Mouse (Mus musculus): ENCODE measurements around the gene Atp8a2. TPM values are rescaled to one million over a fixed set of nuclear protein-coding genes. Genes with fewer than 3 reads are reported as not detected.

Atp8a2 gene
- polyA plus RNA-seq, 1 experiment from 2014 or later: 6.9 TPM

DNA sequence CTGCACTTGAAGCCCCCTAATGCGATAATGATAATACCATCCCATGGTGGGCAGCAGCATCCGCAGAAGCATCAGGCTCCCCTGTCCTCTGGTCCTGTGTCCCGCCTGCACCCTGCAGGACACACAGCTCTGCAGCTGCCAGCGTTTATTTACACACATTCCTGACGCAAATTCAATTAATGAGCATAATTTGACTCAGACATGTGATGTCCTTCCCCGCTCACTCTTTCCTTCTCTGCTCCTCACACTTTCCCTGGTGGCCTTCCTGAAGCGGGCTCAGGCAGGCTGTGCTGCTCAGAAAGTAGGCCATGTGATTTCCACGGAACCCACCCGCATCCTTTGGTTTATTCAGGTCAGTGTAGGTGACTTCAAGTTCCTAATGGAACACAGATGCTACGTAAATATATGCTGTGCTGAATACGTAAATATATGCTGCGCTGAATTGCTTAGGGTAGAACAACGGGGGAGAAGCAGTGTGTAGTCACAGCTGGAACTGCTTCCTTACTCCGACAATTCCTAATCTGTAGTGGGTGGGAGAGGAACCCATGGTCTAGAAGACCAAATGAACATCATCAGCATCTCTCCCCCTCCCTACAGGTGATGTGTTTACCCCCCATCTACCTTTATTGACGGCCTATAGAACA is 437.7 kb downstream of the Atp8a2 start:
- H3K4me1 ChIP-seq: no peaks in the 10 kb centered on the region; the same call in none of the 2 replicates
- DNase-seq (ENCODE audit: low spot score): no peak
- no peak overlapping the region for H3K27ac ChIP-seq
- no peaks in the 10 kb centered on the region for H3K36me3 ChIP-seq
- no peaks in the 10 kb centered on the region for H3K9me3 ChIP-seq
- no peak overlapping the region for H3K4me3 ChIP-seq
- peaks cover 8% of the 10 kb centered on the region for H3K27me3 ChIP-seq (ENCODE audit: insufficient read depth, poor library complexity, severe bottlenecking)
- WGBS: 73% methylated on average over 15 of the region's 15 CpGs

DNA sequence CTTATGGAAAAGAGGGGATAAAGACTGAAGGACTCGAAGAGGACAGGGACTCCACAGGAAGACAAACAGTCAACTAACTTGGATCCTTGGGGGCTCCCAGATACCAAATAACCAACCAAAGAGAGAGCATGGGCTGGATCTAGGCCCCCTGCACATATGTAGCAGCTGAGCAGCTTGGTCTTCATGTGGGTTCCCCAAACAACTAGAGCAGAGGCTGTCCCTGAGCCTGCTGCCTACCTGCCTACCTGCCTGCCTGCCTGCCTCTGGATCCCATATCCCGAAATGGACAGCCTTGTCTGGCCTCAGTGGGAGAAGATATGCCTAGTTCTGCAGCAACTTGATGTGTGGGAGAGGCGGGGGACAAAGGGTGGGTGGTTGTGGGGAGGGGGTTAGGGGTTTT is 444.6 kb downstream of the Atp8a2 start:
- Histone ChIP-seq H3K4me1 (peaks cover 5% of the 10 kb centered on the region; the same call in 1 of the 2 replicates), H3K27ac (no peak overlapping the region), H3K9me3 (no peaks in the 10 kb centered on the region), H3K4me3 (no peak overlapping the region), H3K27me3 (ENCODE audit: insufficient read depth, poor library complexity, severe bottlenecking) (no peaks in the 10 kb centered on the region), H3K36me3 (no peaks in the 10 kb centered on the region)
- 75% methylated on average over 3 of the region's 3 CpGs for WGBS
- no peak for DNase-seq (ENCODE audit: low spot score)

DNA sequence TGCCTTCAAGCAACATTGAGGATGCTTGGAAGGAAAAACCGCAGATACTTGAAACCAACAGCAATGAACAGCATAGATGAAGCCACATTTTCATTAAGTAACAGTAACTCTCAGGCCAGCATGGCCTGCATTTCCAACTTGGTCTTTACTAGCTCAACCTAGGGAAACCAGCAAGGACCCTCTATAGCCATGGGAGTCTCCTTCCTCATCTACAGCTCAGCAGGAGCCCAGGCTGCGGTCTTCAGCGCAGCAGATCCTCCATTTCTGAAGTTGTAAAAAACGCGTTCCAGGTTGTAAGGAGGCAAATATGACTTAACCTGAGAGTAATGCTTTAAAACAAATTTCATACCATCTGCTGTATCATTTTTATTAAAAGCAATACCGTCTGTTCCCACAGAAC is 447.0 kb downstream of the Atp8a2 start:
- no peak for DNase-seq (ENCODE audit: low spot score)
- 80% methylated on average over 6 of the region's 6 CpGs for WGBS
- Histone ChIP-seq H3K36me3 (no peaks in the 10 kb centered on the region), H3K27me3 (ENCODE audit: insufficient read depth, poor library complexity, severe bottlenecking) (no peaks in the 10 kb centered on the region; the same call in 1 of the 2 replicates), H3K4me1 (peaks cover 13% of the 10 kb centered on the region), H3K27ac (no peak overlapping the region), H3K9me3 (no peaks in the 10 kb centered on the region), H3K4me3 (no peak overlapping the region)

DNA sequence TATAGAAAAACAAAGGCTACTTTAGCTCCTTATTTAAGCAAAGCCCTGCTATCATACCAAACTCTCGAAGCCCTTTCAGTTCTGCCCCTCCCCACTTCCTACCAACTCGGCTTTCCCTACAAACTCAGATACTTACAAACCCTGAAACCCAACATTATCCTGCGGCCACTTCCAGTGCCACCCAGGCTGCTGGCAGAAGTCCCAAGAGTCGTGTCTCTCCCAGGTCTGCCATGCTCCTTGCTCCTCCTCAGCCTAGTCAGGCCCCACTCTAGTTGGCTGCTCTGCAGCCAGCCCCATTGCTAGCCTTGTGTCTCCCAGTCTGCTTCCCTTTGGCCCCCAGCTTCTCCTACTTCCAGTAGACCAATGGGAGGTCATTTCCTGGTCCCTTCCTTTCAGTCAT is 451.3 kb downstream of the Atp8a2 start:
- WGBS: 64% methylated on average over 4 of the region's 4 CpGs
- Histone ChIP-seq H3K27me3 (ENCODE audit: insufficient read depth, poor library complexity, severe bottlenecking) (peaks cover 6% of the 10 kb centered on the region), H3K27ac (peak overlapping the region; percentile 47; the same call in 1 of the 2 replicates), H3K4me3 (no peak overlapping the region), H3K4me1 (peaks cover 16% of the 10 kb centered on the region), H3K9me3 (no peaks in the 10 kb centered on the region), H3K36me3 (no peaks in the 10 kb centered on the region)
- DNase-seq (ENCODE audit: low spot score): no peak

DNA sequence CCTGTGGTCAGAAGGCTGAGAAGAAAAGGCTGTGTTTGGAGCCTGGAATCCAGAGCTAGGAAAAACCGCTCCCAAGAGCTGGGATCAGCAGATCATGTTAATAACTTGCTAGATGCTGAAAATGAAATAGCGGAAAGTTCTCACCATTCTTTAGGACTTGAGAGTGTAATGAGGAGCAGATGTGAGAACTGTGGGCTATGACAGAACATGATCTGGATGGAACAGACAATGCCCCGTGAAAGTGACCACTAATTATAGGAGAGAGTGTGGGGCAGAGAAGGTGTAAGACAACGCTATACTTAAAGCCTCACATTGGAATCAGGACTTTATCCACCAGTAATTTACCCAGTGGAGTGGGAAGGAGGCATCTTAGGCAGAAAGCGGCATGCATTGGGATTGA is 455.2 kb downstream of the Atp8a2 start:
- WGBS: 82% methylated on average over 5 of the region's 5 CpGs
- H3K27ac ChIP-seq: no peak overlapping the region

DNA sequence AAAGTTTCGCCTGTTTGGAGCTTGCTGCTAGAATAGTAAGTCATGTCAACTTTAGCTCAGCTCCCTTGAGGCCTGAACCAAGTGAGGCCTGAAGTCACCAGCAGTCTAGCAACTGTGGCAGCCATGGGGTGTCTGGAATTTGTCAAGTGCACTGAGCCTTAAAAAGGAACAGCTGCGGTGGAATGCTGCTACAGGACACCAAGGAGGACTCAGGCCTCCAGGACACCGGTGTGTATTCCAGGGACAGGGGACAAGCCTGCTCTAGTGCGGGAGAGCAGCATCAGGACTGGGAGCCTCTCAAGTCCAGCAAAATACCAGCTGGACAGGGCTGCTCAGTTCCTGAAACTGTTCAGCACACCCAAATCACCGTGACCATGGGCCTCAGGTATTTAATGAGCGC is 457.5 kb downstream of the Atp8a2 start:
- Histone ChIP-seq H3K27me3 (ENCODE audit: insufficient read depth, poor library complexity, severe bottlenecking) (peaks cover 10% of the 10 kb centered on the region; the same call in 1 of the 2 replicates), H3K36me3 (no peaks in the 10 kb centered on the region), H3K4me1 (peaks cover 19% of the 10 kb centered on the region), H3K27ac (peak overlapping the region; percentile 75), H3K4me3 (no peak overlapping the region), H3K9me3 (no peaks in the 10 kb centered on the region)
- peak; percentile 87 for DNase-seq (ENCODE audit: low spot score)
- WGBS: 26% methylated on average over 6 of the region's 6 CpGs

More for the DNA sequence above, 455.2 kb downstream of the Atp8a2 start:
- no peak for DNase-seq (ENCODE audit: low spot score)
- Histone ChIP-seq H3K27me3 (ENCODE audit: insufficient read depth, poor library complexity, severe bottlenecking) (peaks cover 10% of the 10 kb centered on the region), H3K9me3 (no peaks in the 10 kb centered on the region), H3K4me1 (peaks cover 24% of the 10 kb centered on the region), H3K36me3 (no peaks in the 10 kb centered on the region), H3K4me3 (no peak overlapping the region)

DNA sequence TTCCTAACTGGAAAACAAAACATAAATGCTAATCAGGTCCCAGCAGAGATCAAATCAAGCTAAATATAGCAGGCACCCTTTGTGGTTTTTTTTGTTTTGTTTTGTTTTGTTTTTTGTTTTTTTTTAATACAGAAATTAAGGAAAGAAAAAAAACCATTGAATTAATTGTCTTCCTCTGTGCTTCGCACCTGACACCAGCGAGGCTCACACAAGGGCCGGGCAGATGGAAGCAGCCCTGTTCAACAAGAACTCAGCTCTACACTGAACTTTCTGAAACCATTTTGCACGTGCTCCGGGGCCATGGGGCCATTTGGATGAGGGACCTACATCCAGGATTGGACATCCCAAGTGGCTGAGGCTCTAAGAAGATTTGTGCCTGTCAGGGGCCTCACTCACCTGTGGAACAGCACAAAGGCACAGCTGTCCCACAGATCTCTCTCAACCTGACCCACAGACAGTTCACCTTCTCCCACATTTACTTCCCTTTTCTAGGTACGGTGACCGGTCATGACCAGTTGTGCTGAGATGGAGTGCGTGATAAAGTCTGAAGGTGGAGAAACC is 459.2 kb downstream of the Atp8a2 start:
- peaks cover 7% of the 10 kb centered on the region; the same call in 1 of the 2 replicates for H3K27me3 ChIP-seq (ENCODE audit: insufficient read depth, poor library complexity, severe bottlenecking)
- H3K4me1 ChIP-seq: peaks cover 19% of the 10 kb centered on the region
- no peaks in the 10 kb centered on the region for H3K36me3 ChIP-seq
- no peaks in the 10 kb centered on the region for H3K9me3 ChIP-seq
- 0 out of 2 replicates have a peak overlapping the region, but pooled peaks have one; percentile 16 for H3K27ac ChIP-seq
- no peak for DNase-seq (ENCODE audit: low spot score)
- WGBS: 69% methylated on average over 8 of the region's 8 CpGs
- no peak overlapping the region for H3K4me3 ChIP-seq

DNA sequence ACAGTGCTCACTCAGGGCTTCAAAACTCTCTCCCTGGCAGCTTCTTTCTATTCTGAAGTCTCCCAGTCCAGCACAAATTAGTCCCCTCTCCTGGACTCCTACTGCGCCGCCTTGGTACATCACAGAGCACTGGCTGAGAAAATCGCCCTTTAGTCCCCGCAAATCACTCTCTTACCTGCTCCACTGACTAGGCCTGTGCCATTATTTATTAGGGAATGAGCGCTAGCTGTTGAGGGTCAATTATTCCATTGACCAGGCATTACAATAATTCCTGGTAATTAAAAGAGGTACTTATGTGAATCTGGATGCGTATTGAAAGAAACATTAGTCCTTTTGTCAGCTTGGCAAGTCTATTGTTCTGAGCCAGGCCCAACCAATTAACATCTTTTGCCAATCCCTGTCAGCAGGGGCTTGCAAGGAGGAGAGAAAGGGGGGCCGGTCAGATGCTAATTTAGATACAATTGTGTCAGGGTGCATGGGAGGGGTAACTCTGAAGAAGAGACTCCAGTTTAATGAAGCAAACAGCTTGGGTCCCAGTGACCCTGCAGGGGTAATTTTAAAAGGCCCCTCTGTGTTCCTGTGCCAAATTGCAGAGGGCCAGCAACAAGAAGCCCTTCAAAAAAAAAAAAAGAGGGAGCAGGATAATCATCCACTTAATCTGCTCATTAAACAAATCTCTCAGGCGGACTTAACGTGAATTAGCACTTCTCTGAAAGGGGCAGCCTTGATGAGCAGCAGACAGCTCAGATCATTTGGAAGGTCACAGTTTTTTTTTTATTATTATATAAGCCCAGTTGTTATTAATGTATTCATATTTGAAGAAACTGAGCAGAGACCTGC is 459.9 kb downstream of the Atp8a2 start:
- DNase-seq (ENCODE audit: low spot score): no peak
- Histone ChIP-seq H3K36me3 (no peaks in the 10 kb centered on the region), H3K9me3 (no peaks in the 10 kb centered on the region), H3K27me3 (ENCODE audit: insufficient read depth, poor library complexity, severe bottlenecking) (peaks cover 12% of the 10 kb centered on the region; the same call in 1 of the 2 replicates), H3K27ac (no peak overlapping the region), H3K4me1 (peaks cover 19% of the 10 kb centered on the region), H3K4me3 (no peak overlapping the region)
- WGBS: 46% methylated on average over 9 of the region's 9 CpGs

DNA sequence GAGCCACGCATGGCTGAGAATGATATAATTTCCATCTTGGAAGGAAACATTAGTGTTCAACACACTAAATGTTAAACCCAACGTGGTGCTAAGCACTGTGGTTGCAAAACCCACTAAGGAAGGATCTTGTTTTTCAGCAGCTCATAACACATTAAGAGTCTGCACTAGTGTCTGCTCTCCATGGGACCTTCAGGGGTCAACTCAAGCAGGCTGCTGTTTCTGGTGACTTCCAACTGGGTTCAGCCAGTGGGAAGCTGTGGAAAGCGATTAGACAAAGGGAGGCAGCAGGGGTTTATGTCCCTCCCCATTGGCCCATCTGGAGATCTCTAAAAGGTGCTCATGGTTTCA is 467.0 kb downstream of the Atp8a2 start:
- no peaks in the 10 kb centered on the region for H3K36me3 ChIP-seq
- no peak overlapping the region for H3K27ac ChIP-seq
- no peak for DNase-seq (ENCODE audit: low spot score)
- H3K9me3 ChIP-seq: no peaks in the 10 kb centered on the region
- 61% methylated on average over 3 of the region's 3 CpGs for WGBS
- no peak overlapping the region for H3K4me3 ChIP-seq
- 0 out of 2 replicates have a peak, but pooled peaks cover 3% of the 10 kb centered on the region for H3K4me1 ChIP-seq
- peaks cover 8% of the 10 kb centered on the region; the same call in 1 of the 2 replicates for H3K27me3 ChIP-seq (ENCODE audit: insufficient read depth, poor library complexity, severe bottlenecking)

DNA sequence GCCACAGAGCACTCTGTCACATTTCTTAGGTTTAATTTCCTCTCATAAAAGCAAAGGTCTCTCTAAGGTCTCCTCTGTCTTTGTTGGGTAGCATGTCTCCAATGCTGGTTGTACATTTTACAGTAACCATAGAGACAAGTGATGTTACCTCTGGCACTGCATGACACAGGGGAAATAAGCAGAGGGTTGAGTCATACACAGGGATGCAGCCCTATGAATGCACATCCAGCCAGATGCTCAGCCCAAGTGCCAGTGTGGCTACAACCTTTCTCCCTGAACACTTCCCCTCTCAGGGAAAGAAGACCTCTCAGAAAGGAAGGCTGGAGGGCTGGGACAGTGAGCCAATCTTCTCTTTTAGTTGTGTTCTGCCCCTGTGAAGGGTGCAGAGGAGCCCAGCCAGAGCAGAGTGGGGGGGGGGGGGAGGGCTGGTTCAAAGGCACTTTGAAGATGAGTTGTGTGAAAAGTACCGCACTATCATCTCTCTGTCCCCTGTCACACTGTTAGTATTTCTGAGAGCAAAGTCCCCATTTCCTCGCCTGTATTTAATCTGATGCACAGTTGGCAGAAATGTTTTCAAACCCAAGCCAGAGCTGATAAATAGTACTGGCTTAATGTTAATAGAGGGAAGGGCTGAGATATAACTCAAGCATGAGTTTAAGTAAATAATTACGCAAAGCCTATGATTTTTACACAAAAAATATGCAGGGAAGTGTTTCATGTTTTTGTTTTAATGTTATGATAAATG is 467.5 kb downstream of the Atp8a2 start:
- Histone ChIP-seq H3K27ac (no peak overlapping the region), H3K9me3 (no peaks in the 10 kb centered on the region)
- 55% methylated on average over 3 of the region's 3 CpGs for WGBS

DNA sequence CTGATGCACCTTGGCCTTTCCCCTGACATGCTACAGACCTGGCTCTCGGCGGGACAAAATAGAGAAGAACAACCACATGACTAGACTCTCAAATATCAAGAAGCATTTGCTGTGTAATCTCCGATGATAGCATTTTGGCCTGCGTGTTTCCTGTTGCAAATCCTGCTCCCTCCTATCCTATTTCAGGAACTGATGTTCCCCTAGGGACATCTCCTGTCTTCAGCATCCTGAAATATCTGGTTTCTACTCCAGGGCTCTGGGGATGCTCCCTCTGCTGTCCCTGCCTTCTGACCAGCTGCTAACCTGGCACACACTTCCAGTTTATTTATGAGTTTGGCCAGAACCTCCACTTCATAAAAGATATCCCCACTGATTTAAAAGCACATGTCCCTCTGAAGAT is 470.0 kb downstream of the Atp8a2 start:
- WGBS: 67% methylated on average over 4 of the region's 4 CpGs
- Histone ChIP-seq H3K4me3 (no peak overlapping the region), H3K27ac (no peak overlapping the region), H3K36me3 (no peaks in the 10 kb centered on the region), H3K27me3 (ENCODE audit: insufficient read depth, poor library complexity, severe bottlenecking) (no peaks in the 10 kb centered on the region), H3K4me1 (peaks cover 5% of the 10 kb centered on the region; the same call in 1 of the 2 replicates), H3K9me3 (no peaks in the 10 kb centered on the region)
- no peak for DNase-seq (ENCODE audit: low spot score)

More for the DNA sequence above, 467.5 kb downstream of the Atp8a2 start:
- Histone ChIP-seq H3K4me1 (0 out of 2 replicates have a peak, but pooled peaks cover 3% of the 10 kb centered on the region), H3K4me3 (no peak overlapping the region), H3K36me3 (no peaks in the 10 kb centered on the region), H3K27me3 (ENCODE audit: insufficient read depth, poor library complexity, severe bottlenecking) (peaks cover 8% of the 10 kb centered on the region; the same call in 1 of the 2 replicates)
- no peak for DNase-seq (ENCODE audit: low spot score)

DNA sequence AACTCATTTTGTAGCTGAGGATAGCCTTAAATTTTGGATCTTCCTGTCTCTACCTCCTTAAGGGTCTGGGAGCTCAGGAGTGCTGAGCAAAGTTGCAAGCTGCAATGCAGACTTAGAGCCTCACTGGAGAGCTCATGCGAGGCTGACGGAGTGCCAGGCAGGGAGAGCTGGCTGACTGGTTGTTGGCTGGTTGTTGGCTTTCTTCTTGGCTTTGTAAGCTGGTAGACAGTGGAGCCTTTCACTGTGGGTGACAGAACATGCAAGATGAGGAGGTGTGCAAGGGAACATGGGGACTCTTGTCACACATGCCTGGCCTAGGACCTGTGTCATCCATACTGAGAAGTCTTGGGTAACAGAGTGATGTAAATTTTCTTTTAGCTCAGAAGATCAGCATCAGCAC is 473.8 kb downstream of the Atp8a2 start:
- H3K27me3 ChIP-seq (ENCODE audit: insufficient read depth, poor library complexity, severe bottlenecking): no peaks in the 10 kb centered on the region
- 83% methylated on average over 2 of the region's 2 CpGs for WGBS
- H3K27ac ChIP-seq: no peak overlapping the region

More for the DNA sequence above, 473.8 kb downstream of the Atp8a2 start:
- Histone ChIP-seq H3K9me3 (no peaks in the 10 kb centered on the region), H3K36me3 (no peaks in the 10 kb centered on the region), H3K4me3 (no peak overlapping the region), H3K4me1 (peaks cover 7% of the 10 kb centered on the region; the same call in 1 of the 2 replicates)
- no peak for DNase-seq (ENCODE audit: low spot score)

All from heart, embryonic 10.5 days (tissue).